Mouse (Mus musculus): Measurements from ENCODE around the gene Cpsf4. TPM values are rescaled to one million over a fixed set of nuclear protein-coding genes. Genes with fewer than 3 reads are reported as not detected.

Gene Cpsf4
- polyA plus RNA-seq, 1 experiment from 2014 or later, result 28.9 TPM

- Histone ChIP-seq H3K9ac (ENCODE audit: low read length) (peak within 1 kb of the TSS; percentile 96), H3K4me3 (ENCODE audit: low read depth, low read length) (peak within 1 kb of the TSS; percentile 86), H3K9me3 (replicated peaks; ENCODE audit: control insufficient read depth, low read length) (no peaks in the 10 kb centered on the region), H3K4me1 (ENCODE audit: control insufficient read depth, insufficient read depth, low read length) (peaks cover 11% of the 10 kb centered on the region), H3K36me3 (ENCODE audit: control insufficient read depth, insufficient read depth, low read length) (peaks cover 39% of the 10 kb centered on the region), H3K27me3 (replicated peaks; ENCODE audit: control insufficient read depth, insufficient read depth, low read length) (no peaks in the 10 kb centered on the region), H3K27ac (ENCODE audit: low read depth, low read length) (peak within 1 kb of the TSS; percentile 72), H3K4me2 (ENCODE audit: low read length) (peak within 1 kb of the TSS; percentile 69)
- 79% methylated on average over 2 of the region's 2 CpGs for WGBS
- peak; percentile 1; the same call in 1 of the 2 replicates for ATAC-seq
- no peak for DNase-seq (ENCODE audit: low spot score)
Measured at GRCm38 (mm10) chr5:145191962-145192361, 24.9 kb downstream of the Cpsf4 start, which contains the start of gene Atp5j2. TSS of gene Atp5j2 (minus strand) at chr5:145192062.

- Histone ChIP-seq H3K36me3 (ENCODE audit: control insufficient read depth, insufficient read depth, low read length) (peaks cover 19% of the 10 kb centered on the region), H3K9ac (ENCODE audit: low read length) (no peak overlapping the region), H3K4me2 (ENCODE audit: low read length) (peak overlapping the region; percentile 94; the same call in 1 of the 2 replicates), H3K27me3 (replicated peaks; ENCODE audit: control insufficient read depth, insufficient read depth, low read length) (no peaks in the 10 kb centered on the region), H3K4me3 (ENCODE audit: low read depth, low read length) (peak overlapping the region; percentile 82; the same call in 1 of the 2 replicates), H3K9me3 (replicated peaks; ENCODE audit: control insufficient read depth, low read length) (no peaks in the 10 kb centered on the region), H3K4me1 (ENCODE audit: control insufficient read depth, insufficient read depth, low read length) (peaks cover 13% of the 10 kb centered on the region), H3K27ac (ENCODE audit: low read depth, low read length) (no peak overlapping the region)
- no peak for ATAC-seq
- DNase-seq (ENCODE audit: low spot score), result no peak
- WGBS, result 79% methylated on average over 7 of the region's 7 CpGs
Measured at GRCm38 (mm10) chr5:145200387-145200786, 33.4 kb downstream of the Cpsf4 start.

DNA sequence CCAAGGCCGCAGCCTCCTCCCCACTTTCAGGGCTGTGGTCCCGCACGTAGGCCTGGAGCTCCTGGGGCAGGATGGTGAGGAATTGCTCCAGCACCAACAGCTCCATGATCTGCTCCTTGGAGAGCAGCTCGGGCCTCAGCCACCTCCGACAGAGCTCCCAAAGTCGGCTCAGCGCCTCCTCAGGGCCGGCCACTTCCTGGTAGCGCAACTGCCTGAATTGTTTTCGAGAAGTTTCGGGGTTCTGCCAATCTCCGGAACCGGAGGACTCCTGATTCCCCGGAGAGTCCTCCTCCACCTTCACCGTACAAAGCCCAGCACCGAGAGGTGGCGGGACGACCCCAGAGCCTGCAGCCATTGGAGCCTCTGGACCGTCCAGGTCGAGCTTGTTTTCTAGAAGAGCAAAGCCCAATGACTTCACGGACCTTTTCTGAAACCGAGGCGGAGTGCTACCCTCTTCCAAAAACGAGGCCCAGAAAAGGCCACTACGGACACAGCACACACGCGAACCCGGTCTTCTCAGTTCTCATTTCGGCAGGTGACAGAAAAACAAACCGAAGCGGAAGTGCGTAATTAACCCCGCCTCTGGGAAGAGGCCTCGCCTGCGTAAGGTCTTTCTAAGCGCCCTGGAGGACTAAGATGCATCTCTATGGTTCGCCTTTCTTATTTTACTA, 34.4 kb downstream of the Cpsf4 start, which contains the start of gene Zkscan14:
Gene Zkscan14 (minus strand): TSS at position 548 of the 671 bp plus-strand sequence.
- H3K4me2 ChIP-seq (ENCODE audit: low read length), result peak within 1 kb of the TSS; percentile 94
- ATAC-seq, result peak; percentile 18; the same call in 1 of the 2 replicates
- peak within 1 kb of the TSS; percentile 80 for H3K9ac ChIP-seq (ENCODE audit: low read length)
- WGBS, result 2% methylated on average over 37 of the region's 37 CpGs
- peaks cover 18% of the 10 kb centered on the region for H3K4me1 ChIP-seq (ENCODE audit: control insufficient read depth, insufficient read depth, low read length)
- no peaks in the 10 kb centered on the region for H3K27me3 ChIP-seq (replicated peaks; ENCODE audit: control insufficient read depth, insufficient read depth, low read length)
- H3K36me3 ChIP-seq (ENCODE audit: control insufficient read depth, insufficient read depth, low read length), result peaks cover 8% of the 10 kb centered on the region; the same call in 1 of the 2 replicates
- H3K27ac ChIP-seq (ENCODE audit: low read depth, low read length), result 0 out of 2 replicates have a peak within 1 kb of the TSS, but pooled peaks have one; percentile 4
- H3K9me3 ChIP-seq (replicated peaks; ENCODE audit: control insufficient read depth, low read length), result no peaks in the 10 kb centered on the region
- peak; percentile 97 for DNase-seq (ENCODE audit: low spot score)
- H3K4me3 ChIP-seq (ENCODE audit: low read depth, low read length), result peak within 1 kb of the TSS; percentile 82

GRCm38 (mm10) chr5:145202446-145202845, 35.4 kb downstream of the Cpsf4 start:
- Histone ChIP-seq H3K27me3 (replicated peaks; ENCODE audit: control insufficient read depth, insufficient read depth, low read length) (no peaks in the 10 kb centered on the region), H3K4me3 (ENCODE audit: low read depth, low read length) (no peak overlapping the region), H3K27ac (ENCODE audit: low read depth, low read length) (no peak overlapping the region), H3K4me2 (ENCODE audit: low read length) (no peak overlapping the region), H3K9ac (ENCODE audit: low read length) (no peak overlapping the region), H3K4me1 (ENCODE audit: control insufficient read depth, insufficient read depth, low read length) (peaks cover 18% of the 10 kb centered on the region), H3K36me3 (ENCODE audit: control insufficient read depth, insufficient read depth, low read length) (peaks cover 7% of the 10 kb centered on the region; the same call in 1 of the 2 replicates), H3K9me3 (replicated peaks; ENCODE audit: control insufficient read depth, low read length) (no peaks in the 10 kb centered on the region)
- ATAC-seq, result no peak
- WGBS, result 52% methylated on average over 3 of the region's 3 CpGs
- DNase-seq (ENCODE audit: low spot score), result no peak

GRCm38 (mm10) chr5:145203936-145204691, 37.1 kb downstream of the Cpsf4 start, which contains the start of gene Zkscan5:
TSS of gene Zkscan5 (plus strand) at chr5:145204562.
- DNase-seq (ENCODE audit: low spot score) (peak; percentile 99), ATAC-seq (peak; percentile 96)
- Histone ChIP-seq H3K27ac (ENCODE audit: low read depth, low read length) (peak within 1 kb of the TSS; percentile 88), H3K36me3 (ENCODE audit: control insufficient read depth, insufficient read depth, low read length) (no peaks in the 10 kb centered on the region), H3K9me3 (replicated peaks; ENCODE audit: control insufficient read depth, low read length) (no peaks in the 10 kb centered on the region), H3K4me3 (ENCODE audit: low read depth, low read length) (peak within 1 kb of the TSS; percentile 57), H3K27me3 (replicated peaks; ENCODE audit: control insufficient read depth, insufficient read depth, low read length) (no peaks in the 10 kb centered on the region), H3K4me1 (ENCODE audit: control insufficient read depth, insufficient read depth, low read length) (peaks cover 18% of the 10 kb centered on the region), H3K4me2 (ENCODE audit: low read length) (peak within 1 kb of the TSS; percentile 67), H3K9ac (ENCODE audit: low read length) (peak within 1 kb of the TSS; percentile 71)
- 0% methylated on average over 22 of the region's 22 CpGs for WGBS

DNA sequence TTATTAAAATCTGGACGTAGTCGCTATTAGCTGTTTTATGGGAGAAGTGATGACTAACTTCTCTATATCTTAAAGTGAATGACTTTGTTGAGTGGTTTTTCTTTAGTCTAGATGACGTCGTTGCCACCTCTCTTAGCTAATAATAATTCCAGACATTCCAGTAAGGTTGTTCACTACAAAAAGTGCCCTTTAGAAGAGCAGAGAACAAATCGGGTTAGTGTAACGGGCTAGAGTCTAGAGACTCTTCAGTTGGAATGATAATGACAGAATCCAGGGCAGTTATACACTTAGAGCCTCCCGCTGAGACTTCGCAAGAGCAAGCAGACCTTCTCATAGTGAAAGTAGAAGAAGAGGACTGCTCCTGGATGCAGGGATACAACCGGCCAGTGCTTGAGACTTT, 38.0 kb downstream of the Cpsf4 start:
- H3K36me3 ChIP-seq (ENCODE audit: control insufficient read depth, insufficient read depth, low read length), result no peaks in the 10 kb centered on the region
- H3K4me2 ChIP-seq (ENCODE audit: low read length), result peak overlapping the region; percentile 67
- H3K9ac ChIP-seq (ENCODE audit: low read length), result peak overlapping the region; percentile 71
- no peaks in the 10 kb centered on the region for H3K9me3 ChIP-seq (replicated peaks; ENCODE audit: control insufficient read depth, low read length)
- DNase-seq (ENCODE audit: low spot score), result no peak
- H3K27ac ChIP-seq (ENCODE audit: low read depth, low read length), result no peak overlapping the region
- H3K4me1 ChIP-seq (ENCODE audit: control insufficient read depth, insufficient read depth, low read length), result peaks cover 18% of the 10 kb centered on the region
- no peak for ATAC-seq
- no peaks in the 10 kb centered on the region for H3K27me3 ChIP-seq (replicated peaks; ENCODE audit: control insufficient read depth, insufficient read depth, low read length)
- H3K4me3 ChIP-seq (ENCODE audit: low read depth, low read length), result peak overlapping the region; percentile 57
- 27% methylated on average over 9 of the region's 9 CpGs for WGBS

DNA sequence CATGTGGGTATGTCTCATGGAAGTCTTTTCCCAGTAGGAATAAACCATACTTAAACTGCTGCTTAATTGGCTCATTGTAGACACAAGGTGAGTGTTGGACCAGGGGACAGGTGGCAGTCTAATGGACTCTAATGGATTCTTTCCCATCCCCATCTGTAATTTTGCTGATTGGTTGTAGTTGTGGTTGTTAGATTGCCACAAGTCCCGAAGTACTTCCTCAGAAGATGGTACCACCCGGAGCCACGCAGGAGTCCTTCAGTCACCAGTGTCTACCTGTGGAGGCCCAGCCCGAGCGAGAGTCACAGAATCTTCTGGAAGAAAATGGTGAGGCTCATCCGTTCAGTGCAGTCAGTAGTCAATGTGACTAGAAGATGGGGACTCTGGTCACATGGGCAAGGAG, 40.4 kb downstream of the Cpsf4 start:
- Histone ChIP-seq H3K9me3 (replicated peaks; ENCODE audit: control insufficient read depth, low read length) (no peaks in the 10 kb centered on the region), H3K4me1 (ENCODE audit: control insufficient read depth, insufficient read depth, low read length) (peaks cover 11% of the 10 kb centered on the region), H3K27me3 (replicated peaks; ENCODE audit: control insufficient read depth, insufficient read depth, low read length) (no peaks in the 10 kb centered on the region), H3K9ac (ENCODE audit: low read length) (no peak overlapping the region), H3K36me3 (ENCODE audit: control insufficient read depth, insufficient read depth, low read length) (peaks cover 11% of the 10 kb centered on the region), H3K4me2 (ENCODE audit: low read length) (no peak overlapping the region), H3K27ac (ENCODE audit: low read depth, low read length) (no peak overlapping the region), H3K4me3 (ENCODE audit: low read depth, low read length) (no peak overlapping the region)
- ATAC-seq (no peak), DNase-seq (ENCODE audit: low spot score) (no peak)
- 95% methylated on average over 6 of the region's 6 CpGs for WGBS

DNA sequence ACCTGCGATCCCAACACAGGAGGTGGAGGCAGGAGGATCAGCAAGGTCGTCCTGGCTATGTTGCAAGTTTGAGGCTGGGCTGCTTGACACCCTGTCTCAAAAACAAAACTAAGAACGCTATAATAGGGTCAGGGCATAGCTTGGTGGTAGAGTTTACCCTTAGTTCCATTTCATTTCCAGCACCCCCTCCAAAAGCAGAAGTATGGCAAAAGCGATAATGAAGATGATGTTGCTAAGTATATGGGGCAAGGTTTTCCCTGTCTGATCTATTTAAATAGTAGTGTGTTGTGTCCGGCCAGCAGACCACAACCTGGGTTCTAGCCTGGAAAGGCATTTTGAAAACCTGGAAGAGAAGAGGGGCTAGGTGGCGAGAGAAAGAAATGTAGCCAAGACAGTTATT, 40.9 kb downstream of the Cpsf4 start:
- no peaks in the 10 kb centered on the region for H3K27me3 ChIP-seq (replicated peaks; ENCODE audit: control insufficient read depth, insufficient read depth, low read length)
- WGBS, result 91% methylated on average over 6 of the region's 6 CpGs
- H3K9me3 ChIP-seq (replicated peaks; ENCODE audit: control insufficient read depth, low read length), result no peaks in the 10 kb centered on the region
- H3K36me3 ChIP-seq (ENCODE audit: control insufficient read depth, insufficient read depth, low read length), result peaks cover 13% of the 10 kb centered on the region
- no peak overlapping the region for H3K4me3 ChIP-seq (ENCODE audit: low read depth, low read length)
- no peak overlapping the region for H3K27ac ChIP-seq (ENCODE audit: low read depth, low read length)
- no peak overlapping the region for H3K9ac ChIP-seq (ENCODE audit: low read length)
- H3K4me1 ChIP-seq (ENCODE audit: control insufficient read depth, insufficient read depth, low read length), result peaks cover 11% of the 10 kb centered on the region
- H3K4me2 ChIP-seq (ENCODE audit: low read length), result no peak overlapping the region
- no peak for ATAC-seq
- no peak for DNase-seq (ENCODE audit: low spot score)

Data from forebrain, embryonic 14.5 days (tissue).